Mouse (Mus musculus): ENCODE results near the gene Pid1. TPM values are rescaled to one million over a fixed set of nuclear protein-coding genes. Genes with fewer than 3 reads are reported as not detected.
"Not testable (repeated sequence)": the region's sequence is repeated elsewhere in the genome, so short reads cannot be mapped to it uniquely, and the experiment has no call there.

The Pid1 gene
- total RNA-seq, 1 experiment from 2014 or later = 4.5 TPM

DNA sequence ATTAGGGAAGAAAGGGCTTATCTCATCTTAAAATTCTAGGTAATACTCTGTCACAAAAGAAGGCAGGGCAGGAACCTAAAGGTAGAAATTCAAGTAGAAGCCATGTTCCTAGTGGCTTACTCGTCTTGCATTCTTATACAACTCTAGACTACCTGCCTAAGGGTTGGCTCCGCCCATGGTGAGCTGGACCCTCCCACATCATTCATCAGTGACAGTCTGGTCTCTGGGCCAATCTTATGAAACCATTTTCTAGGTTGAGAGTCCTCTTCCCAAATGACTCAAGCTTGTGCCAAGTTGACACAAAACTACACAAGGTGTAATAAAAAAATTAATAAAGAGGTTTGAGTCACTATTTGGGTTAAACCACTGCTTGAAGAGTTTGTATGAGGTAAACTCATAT lies 133.5 kb downstream of the Pid1 start:
- ATAC-seq (replicated peaks in 1 of 2; ENCODE audit: insufficient read depth in 1 of 2, low FRiP score in 2 of 2, low TSS enrichment in 1 of 2, low read depth in 1 of 2, poor library complexity in 2 of 2, severe bottlenecking in 2 of 2) = no peak

DNA sequence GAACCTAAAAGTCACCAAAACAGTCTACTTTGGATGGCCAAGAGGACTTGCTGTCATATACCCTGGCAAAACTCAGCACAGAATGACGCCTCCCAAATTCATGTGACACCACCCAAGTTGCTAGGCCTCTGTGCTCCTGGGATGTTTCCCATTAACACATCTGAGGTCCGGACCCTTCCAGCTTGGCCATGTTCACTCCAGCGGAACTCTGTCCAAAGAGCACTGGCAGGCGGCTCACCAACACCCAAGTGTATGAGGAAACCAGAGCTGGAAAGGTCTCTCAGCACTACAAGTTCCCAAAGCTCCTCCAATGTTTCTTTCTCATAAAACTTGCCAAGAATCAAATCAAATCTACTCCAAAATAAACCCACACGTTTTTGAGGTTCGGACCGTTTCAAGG lies 138.4 kb downstream of the Pid1 start:
- no peak for ATAC-seq (replicated peaks in 1 of 2; ENCODE audit: insufficient read depth in 1 of 2, low FRiP score in 2 of 2, low TSS enrichment in 1 of 2, low read depth in 1 of 2, poor library complexity in 2 of 2, severe bottlenecking in 2 of 2)

DNA sequence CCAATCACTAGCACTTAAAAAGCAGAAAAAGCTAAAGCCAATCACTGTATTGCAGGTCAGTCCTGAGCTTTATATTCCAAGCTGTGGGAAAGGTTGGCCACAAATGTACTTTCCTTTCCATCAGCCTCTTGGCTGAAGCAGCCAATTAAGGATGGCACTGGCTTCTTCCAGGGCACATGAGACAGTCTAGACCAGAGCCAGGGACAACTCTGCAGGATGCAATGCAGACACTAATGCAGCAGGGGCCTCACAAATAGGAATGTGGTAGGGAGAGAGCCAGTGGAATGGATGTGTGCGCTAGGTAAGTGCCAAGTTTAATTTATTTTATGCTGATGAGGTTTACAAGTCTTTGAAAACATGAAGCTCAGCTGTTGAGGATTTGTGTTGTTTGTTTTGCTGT lies 141.9 kb downstream of the Pid1 start:
- no peak for ATAC-seq (replicated peaks in 1 of 2; ENCODE audit: insufficient read depth in 1 of 2, low FRiP score in 2 of 2, low TSS enrichment in 1 of 2, low read depth in 1 of 2, poor library complexity in 2 of 2, severe bottlenecking in 2 of 2)

DNA sequence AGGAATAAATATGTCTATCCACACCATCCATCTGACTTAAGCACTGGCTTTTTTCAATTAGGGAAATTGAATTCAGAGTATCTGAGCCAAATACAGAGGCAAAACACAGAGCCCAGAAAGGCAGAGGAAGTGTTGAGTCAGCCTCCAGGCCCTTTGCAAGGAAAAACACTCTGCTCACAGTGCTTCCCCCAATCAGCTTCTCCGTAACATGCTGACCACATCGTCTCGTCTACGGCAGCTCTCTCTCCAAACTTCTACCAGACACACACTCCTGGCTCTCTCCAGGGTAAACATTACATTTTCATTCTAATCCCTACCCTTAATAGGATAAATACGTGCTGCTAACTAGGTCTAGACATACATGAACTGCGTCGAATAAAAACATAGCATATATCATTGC lies 145.4 kb downstream of the Pid1 start:
- peak; percentile 72 to 85 for ATAC-seq (replicated peaks in 1 of 2; ENCODE audit: insufficient read depth in 1 of 2, low FRiP score in 2 of 2, low TSS enrichment in 1 of 2, low read depth in 1 of 2, poor library complexity in 2 of 2, severe bottlenecking in 2 of 2)

DNA sequence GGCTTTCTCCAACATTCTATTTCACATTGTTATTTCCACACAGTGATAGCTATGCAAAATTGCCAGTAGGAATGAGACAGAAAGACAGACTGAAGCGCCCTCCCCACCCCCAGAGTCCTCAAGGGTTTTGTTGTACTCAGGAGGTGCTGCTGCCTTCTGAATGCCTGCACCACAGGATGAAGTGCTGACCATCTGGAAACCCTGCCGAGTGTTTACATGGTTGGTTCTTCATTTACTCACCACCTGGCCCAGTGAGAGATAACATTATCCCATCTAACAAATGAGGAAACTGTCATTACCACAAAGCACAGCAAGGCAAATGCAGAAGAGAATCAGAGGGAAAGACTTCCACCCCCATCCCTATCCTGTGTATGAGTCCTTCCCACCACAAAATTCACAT lies 146.2 kb downstream of the Pid1 start:
- peak; percentile 17 to 25; a peak in 2 of 4 replicates for ATAC-seq (replicated peaks in 1 of 2; ENCODE audit: insufficient read depth in 1 of 2, low FRiP score in 2 of 2, low TSS enrichment in 1 of 2, low read depth in 1 of 2, poor library complexity in 2 of 2, severe bottlenecking in 2 of 2)

DNA sequence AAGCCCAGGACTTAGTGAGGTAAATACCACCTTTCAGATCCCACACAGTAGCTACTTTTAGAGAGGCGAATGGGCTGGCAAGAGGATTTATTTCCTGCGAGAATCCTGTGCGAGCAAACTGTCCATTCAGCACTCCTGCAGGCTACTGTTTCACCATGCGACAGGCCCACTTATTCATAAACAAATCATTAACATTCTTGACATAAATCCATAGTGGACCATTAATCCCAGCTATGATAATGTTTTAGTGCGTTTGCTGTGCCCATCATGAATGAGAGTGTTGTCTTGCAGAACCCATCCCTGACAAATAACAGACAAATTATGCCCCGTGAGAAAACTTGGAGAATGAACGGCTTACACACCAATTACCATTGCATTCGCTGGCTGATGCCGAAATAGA lies 152.5 kb downstream of the Pid1 start:
- ATAC-seq (replicated peaks in 1 of 2; ENCODE audit: insufficient read depth in 1 of 2, low FRiP score in 2 of 2, low TSS enrichment in 1 of 2, low read depth in 1 of 2, poor library complexity in 2 of 2, severe bottlenecking in 2 of 2) = no peak

DNA sequence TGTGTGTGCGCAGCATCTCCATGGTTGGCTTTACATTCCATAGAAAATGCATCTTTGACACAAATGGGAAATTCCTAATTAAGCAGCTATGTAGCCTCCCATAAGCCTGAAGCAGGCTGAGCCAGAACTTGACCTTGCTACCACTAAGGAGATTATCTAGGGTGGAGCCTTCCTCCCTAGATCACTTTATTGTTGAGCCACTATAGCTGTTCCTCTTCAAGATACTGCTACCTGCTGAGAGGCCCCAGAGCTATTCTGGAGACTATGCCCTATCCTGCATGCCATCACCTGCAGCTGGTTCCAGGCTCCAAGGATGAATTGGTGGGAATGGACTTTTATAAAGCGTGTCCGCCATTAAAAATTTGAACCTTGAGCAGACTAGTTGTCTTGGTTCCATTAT lies 158.2 kb downstream of the Pid1 start:
- ATAC-seq (replicated peaks in 1 of 2; ENCODE audit: insufficient read depth in 1 of 2, low FRiP score in 2 of 2, low TSS enrichment in 1 of 2, low read depth in 1 of 2, poor library complexity in 2 of 2, severe bottlenecking in 2 of 2) = not testable (repeated sequence)

DNA sequence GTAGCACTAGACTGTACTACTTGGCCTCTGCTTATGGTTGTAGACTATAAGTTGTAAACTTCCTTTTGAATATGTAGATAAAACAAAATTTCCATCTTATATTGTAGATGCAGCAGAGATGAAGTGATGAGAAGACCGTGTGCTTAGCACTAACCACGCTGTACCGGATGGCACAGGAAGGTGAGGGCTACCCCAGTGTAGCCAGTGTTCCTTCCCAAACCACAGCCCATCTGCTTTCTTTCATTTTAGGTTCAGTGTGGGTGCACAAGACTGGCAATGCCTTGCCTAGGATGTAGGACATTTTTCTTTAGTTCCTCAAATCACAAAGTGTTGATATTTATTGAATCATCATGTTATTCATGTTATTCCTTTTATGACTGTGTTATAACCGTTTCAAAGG lies 160.5 kb downstream of the Pid1 start:
- peak; percentile 95 for ATAC-seq (replicated peaks in 1 of 2; ENCODE audit: insufficient read depth in 1 of 2, low FRiP score in 2 of 2, low TSS enrichment in 1 of 2, low read depth in 1 of 2, poor library complexity in 2 of 2, severe bottlenecking in 2 of 2)

DNA sequence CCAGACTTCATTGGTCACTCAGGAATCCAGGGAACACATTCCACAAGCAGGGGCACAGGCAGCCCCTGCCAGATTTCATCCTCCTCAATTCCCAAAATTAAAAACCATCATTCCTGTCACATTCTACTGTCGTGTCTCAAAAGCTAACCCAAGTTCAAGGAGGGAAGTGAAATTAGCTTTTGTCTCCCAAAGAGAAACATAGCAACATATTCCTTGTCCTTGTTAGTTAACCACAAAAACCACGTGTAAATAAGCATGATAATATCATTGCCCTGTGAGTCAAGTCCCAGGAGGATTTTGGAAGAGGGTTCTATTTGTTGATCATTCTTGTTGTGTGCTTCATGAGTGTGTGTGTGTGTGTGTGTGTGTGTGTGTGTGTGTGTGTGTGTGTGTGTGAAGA lies 164.1 kb downstream of the Pid1 start:
- ATAC-seq (replicated peaks in 1 of 2; ENCODE audit: insufficient read depth in 1 of 2, low FRiP score in 2 of 2, low TSS enrichment in 1 of 2, low read depth in 1 of 2, poor library complexity in 2 of 2, severe bottlenecking in 2 of 2) = no peak

DNA sequence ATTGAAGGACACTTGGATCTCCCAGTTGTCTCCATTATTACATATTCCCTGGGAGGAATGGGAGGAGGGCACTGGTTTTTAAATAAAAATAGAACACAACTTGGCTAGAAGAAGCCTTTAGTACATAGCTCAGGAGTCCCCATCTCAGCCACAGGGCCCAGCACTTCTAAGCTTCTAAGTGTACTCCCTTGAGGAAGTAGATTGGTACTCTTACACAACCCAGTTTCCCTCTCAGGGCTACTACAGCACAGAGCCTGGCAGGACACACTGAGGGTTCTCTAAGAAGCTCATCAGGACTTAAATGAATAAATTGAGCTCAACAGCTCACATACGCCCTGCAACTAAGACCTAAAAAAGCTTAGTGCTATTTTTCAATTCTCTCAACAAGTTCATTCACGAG lies 165.1 kb downstream of the Pid1 start:
- ATAC-seq (replicated peaks in 1 of 2; ENCODE audit: insufficient read depth in 1 of 2, low FRiP score in 2 of 2, low TSS enrichment in 1 of 2, low read depth in 1 of 2, poor library complexity in 2 of 2, severe bottlenecking in 2 of 2) = 0 out of 4 replicates have a peak, but pooled peaks have one; percentile 45 to 46

DNA sequence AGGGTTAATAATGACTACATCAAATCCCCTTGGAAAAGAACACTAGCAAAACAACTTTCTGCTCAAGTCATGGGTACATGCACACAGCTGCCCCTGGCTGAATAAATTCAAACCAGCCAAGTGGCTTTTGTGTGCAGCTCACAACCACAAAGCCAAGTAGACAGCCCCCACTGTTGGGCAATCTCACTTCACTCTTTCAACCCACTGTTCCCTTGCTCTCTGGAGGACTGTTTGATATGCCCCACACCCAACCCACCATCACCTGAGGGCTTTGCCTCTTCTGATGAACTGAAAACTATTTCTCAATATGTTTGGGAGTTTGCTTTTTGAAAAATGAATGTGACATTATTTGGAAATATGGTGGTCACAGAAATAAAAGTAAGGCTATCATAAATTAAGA lies 171.8 kb downstream of the Pid1 start:
- no peak for ATAC-seq (replicated peaks in 1 of 2; ENCODE audit: insufficient read depth in 1 of 2, low FRiP score in 2 of 2, low TSS enrichment in 1 of 2, low read depth in 1 of 2, poor library complexity in 2 of 2, severe bottlenecking in 2 of 2)

DNA sequence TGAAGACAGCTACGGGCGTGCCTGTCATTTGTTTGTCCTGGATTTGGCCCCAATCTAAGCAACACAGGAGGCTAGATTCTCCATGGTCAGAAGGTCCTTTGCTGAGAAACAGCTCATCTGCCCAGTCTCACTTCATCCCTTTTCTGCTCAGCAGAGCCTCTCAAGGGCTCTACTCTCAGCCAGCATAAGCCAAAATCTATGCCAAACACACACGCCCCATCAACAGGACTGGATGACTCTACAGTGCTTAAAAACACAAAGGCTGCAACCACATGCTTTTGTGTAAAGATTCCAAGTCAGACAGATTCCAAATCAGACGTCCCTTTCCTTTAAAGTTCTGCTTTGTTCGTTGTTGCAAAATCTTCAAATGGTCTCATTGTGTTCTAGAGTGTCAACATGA lies 174.5 kb downstream of the Pid1 start:
- ATAC-seq (replicated peaks in 1 of 2; ENCODE audit: insufficient read depth in 1 of 2, low FRiP score in 2 of 2, low TSS enrichment in 1 of 2, low read depth in 1 of 2, poor library complexity in 2 of 2, severe bottlenecking in 2 of 2) = no peak

DNA sequence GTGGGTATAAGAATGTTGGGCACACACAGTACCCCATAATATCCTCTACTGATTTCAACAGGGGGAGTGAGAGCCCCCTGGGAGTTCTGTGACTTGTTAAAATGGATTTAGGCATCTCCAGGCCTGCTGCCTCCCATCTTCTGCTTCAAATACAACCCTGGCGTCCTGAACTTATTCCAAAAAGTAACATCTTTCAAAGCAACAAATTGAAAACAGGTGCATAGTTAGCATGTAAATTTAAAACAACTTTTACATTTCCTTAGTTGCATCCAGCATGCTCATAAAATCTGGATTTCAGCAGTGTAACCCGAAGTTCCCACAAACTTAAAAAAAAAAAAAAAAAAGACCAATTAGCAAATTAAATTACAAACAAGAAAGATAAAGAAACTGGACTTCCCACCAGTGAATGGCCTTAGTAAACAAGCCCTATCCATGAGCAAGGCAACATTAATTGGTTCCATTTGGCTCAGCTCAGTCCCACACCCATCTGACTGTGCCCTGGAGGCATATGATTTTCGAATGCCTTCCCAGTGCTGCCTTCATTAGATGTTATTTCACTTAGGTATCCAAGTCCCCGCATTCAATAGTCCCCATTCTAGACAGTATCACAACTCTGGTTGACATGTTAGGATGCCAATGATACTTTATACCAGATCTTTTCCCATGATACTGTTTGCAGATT lies 177.1 kb downstream of the Pid1 start:
- ATAC-seq (replicated peaks in 1 of 2; ENCODE audit: insufficient read depth in 1 of 2, low FRiP score in 2 of 2, low TSS enrichment in 1 of 2, low read depth in 1 of 2, poor library complexity in 2 of 2, severe bottlenecking in 2 of 2) = no peak

DNA sequence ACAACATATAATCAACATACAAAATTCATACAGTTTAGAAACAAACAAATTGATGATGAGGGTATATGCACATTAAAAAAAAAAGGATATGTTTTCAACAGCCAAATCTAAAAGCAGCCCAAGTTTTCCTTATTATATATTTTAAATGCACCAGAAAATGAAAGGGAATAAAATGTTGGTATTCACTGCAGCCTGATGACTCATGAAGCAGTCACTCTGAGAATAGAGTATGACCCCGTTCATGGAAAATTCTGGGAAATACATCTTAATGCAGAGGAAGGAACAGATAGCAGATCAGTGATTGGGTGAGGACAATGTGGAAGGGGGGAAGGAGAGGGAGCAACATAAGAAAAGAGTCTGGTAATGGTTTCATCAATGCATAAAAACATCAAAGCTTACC lies 186.3 kb downstream of the Pid1 start:
- no peak for ATAC-seq (replicated peaks in 1 of 2; ENCODE audit: insufficient read depth in 1 of 2, low FRiP score in 2 of 2, low TSS enrichment in 1 of 2, low read depth in 1 of 2, poor library complexity in 2 of 2, severe bottlenecking in 2 of 2)

DNA sequence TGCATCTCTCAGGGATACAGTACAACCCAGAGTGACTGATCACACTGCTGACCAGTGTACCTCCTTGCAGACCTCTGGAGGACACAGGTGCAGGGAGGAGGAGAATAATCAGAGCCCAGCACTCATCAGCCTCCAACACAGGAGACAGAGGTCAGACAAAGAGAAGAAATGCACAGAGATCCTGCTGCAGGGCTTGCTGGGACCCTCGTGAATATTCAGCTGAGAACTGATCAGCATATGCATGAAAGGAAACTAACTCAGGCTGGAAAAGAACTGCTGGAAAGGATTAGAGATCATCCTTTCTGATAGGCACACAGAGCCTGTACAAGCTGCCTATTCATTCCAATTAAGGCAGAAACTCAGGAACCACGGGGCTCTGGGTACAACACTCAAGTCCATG lies 186.9 kb downstream of the Pid1 start:
- no peak for ATAC-seq (replicated peaks in 1 of 2; ENCODE audit: insufficient read depth in 1 of 2, low FRiP score in 2 of 2, low TSS enrichment in 1 of 2, low read depth in 1 of 2, poor library complexity in 2 of 2, severe bottlenecking in 2 of 2)

DNA sequence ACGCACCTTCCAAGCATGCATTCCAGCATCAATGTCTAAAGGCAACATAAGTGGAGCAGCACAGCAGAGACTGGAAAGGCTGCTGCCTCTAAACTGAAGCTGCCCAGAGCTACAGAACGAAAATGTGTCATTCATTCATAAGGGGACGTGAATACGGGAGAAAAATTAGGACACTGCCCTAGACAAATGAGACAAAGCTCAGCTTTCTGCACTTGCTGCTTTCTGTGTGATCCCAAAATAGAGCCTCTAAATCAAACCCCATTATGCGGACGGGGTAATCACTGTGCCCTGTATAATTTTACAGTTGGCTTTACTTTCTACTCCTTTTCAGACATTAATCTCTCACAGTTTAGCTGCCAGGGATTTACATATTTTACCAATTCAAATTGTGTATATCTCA lies 191.0 kb downstream of the Pid1 start:
- no peak for ATAC-seq (replicated peaks in 1 of 2; ENCODE audit: insufficient read depth in 1 of 2, low FRiP score in 2 of 2, low TSS enrichment in 1 of 2, low read depth in 1 of 2, poor library complexity in 2 of 2, severe bottlenecking in 2 of 2)

DNA sequence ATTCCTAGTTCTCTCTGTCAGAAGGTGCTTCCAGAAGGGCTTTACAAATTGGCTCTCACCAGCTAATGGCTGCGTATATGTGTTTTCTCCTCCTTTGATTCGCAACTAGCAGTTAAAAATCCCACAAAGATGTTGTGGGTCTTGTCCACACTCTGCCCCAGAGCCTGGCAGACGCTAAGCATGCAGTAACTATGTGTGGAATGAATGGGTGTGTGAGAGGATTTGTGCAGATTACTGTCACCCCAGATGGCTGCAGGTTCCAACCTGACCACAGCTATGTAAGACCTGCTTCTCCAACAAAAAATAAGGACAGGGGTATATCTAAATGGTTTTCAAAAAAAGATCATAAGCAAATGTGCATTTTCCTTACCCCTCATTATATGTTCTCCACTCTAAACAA lies 206.2 kb downstream of the Pid1 start:
- ATAC-seq (replicated peaks in 1 of 2; ENCODE audit: insufficient read depth in 1 of 2, low FRiP score in 2 of 2, low TSS enrichment in 1 of 2, low read depth in 1 of 2, poor library complexity in 2 of 2, severe bottlenecking in 2 of 2) = no peak

DNA sequence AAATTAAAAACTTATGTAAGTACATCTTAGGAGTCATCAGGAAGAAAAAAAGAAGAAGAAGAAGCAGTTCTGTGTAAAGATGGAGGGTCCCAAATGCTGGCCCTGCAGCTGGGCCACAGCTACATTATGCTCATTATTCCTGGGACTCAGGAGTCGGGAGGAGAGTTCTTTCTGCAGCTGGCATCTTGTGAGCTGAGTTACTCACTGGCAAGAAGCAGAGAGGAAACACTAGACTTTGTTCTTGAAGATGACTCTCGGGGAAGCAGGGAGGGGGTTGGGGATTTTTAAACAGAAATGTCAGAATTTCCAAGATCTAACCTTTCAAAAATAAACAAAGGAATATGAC lies 208.4 kb downstream of the Pid1 start:
- ATAC-seq (replicated peaks in 1 of 2; ENCODE audit: insufficient read depth in 1 of 2, low FRiP score in 2 of 2, low TSS enrichment in 1 of 2, low read depth in 1 of 2, poor library complexity in 2 of 2, severe bottlenecking in 2 of 2) = no peak

DNA sequence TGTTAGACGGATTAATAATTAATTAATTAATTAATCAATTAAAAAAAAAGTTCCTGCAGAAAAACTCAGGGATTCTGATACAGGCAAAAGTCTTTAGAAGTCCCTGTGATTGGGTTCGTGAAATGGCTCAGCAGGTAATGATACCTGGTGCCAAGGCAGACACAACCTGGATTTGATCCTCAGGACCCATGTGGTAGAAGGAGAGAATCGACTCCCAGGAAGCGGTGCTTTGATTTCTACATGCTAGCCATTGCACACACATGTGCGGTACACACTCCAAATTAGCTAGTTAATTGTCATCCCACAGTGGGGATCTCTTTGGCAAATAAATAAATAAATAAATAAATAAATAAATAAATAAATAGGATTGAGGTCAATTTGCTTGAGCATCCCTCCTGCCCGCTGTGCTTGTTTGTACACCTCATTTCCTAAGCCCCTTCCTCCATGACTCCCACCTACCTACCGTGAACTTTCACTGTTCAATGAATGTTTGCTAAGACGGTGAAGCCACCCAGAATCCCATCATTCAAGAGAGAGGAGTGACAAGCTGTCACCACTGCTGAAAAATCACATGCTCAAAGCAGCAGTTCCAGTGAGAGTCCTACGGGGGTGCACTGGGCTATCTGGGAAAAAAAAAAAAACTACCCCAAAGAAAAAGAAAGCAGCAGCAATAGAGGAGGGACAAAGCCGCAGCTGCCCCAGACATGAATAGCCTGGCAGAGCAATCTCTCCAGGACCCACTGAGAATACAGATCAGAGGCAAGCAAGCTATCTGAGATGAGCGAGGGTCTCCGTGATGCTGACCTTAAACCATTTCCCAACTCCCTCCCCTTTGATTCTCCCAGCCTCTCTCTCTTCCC lies 209.0 kb downstream of the Pid1 start:
- no peak for ATAC-seq (replicated peaks in 1 of 2; ENCODE audit: insufficient read depth in 1 of 2, low FRiP score in 2 of 2, low TSS enrichment in 1 of 2, low read depth in 1 of 2, poor library complexity in 2 of 2, severe bottlenecking in 2 of 2)
